8 mouse cellular contexts compared by ENCODE assay signal in genomic region chr1:160399428-160399827, GRCm38 (mm10).
DNase-seq lines count a peak whose midpoint lies in the region.

No protein-coding gene starts in this region.

- DNase-seq in cerebellum, adult 11 months: peak; percentile 27
- DNase-seq in cerebellum, adult 11-12 months: no peak
- peak; percentile 21 to 29 for DNase-seq in left cerebral cortex, postnatal 10 days (ENCODE audit: extremely low spot score in 1 of 2, low spot score in 2 of 2)
- no peak for DNase-seq in left cerebral cortex, adult 11 months (ENCODE audit: low spot score)
- DNase-seq in MEL-GATA-1-ER (ENCODE audit: extremely low read depth, low read depth): peak; percentile 36
- peak; percentile 73 for DNase-seq in embryo, embryonic 10.5 days (ENCODE audit: low spot score)
- DNase-seq in lung, postnatal 25 days (ENCODE audit: low spot score): peak; percentile 28
- no peak for DNase-seq in gastrocnemius, postnatal 25 days

- intact Hi-C loops in left cerebral cortex, postnatal 10 days (cut with DNase I): loop anchor here (5.0 kb wide), 1 partner anchor 323 kb away; no protein-coding TSS in a partner anchor

Comparison
In these comparisons a context has a peak if more than half of its experiments do, and no peak if none do; other contexts are left out.
1. DNase-seq: peak in cerebellum, adult 11 months (single experiment), left cerebral cortex, postnatal 10 days (2 of 2), MEL-GATA-1-ER (single experiment), embryo, embryonic 10.5 days (single experiment) and lung, postnatal 25 days (single experiment); none in cerebellum, adult 11-12 months (single experiment), left cerebral cortex, adult 11 months (single experiment) and gastrocnemius, postnatal 25 days (single experiment).